Mouse (Mus musculus): Measurements from ENCODE around the gene Mpg. TPM values are rescaled to one million over a fixed set of nuclear protein-coding genes. Genes with fewer than 3 reads are reported as not detected.

Mpg gene
- polyA plus RNA-seq, 1 experiment = 4.8 TPM

GRCm38 (mm10) chr11:32234816-32235485 is 8.6 kb downstream of the Mpg start:
- Histone ChIP-seq H3K9me3 (ENCODE audit: control insufficient read depth, low read length) (no peaks in the 10 kb centered on the region), H3K27me3 (ENCODE audit: control insufficient read depth) (no peaks in the 10 kb centered on the region), H3K36me3 (ENCODE audit: control insufficient read depth) (peaks cover 100% of the 10 kb centered on the region), H3K4me3 (replicated peaks) (no peak overlapping the region), H3K4me1 (ENCODE audit: control insufficient read depth) (peaks cover 63% of the 10 kb centered on the region)
- no peak for TF ChIP-seq TAL1 (IDR thresholded peaks at IDR 0.05; ENCODE audit: low read length)
- no peak for TF ChIP-seq GATA1 (IDR thresholded peaks at IDR 0.05; ENCODE audit: low read length)

GRCm38 (mm10) chr11:32235646-32236045 is 9.3 kb downstream of the Mpg start:
- Histone ChIP-seq H3K4me3 (replicated peaks) (no peak overlapping the region), H3K4me1 (ENCODE audit: control insufficient read depth) (peaks cover 63% of the 10 kb centered on the region), H3K9me3 (ENCODE audit: control insufficient read depth, low read length) (no peaks in the 10 kb centered on the region), H3K27me3 (ENCODE audit: control insufficient read depth) (no peaks in the 10 kb centered on the region), H3K36me3 (ENCODE audit: control insufficient read depth) (peaks cover 100% of the 10 kb centered on the region)
- TF ChIP-seq GATA1 (IDR thresholded peaks at IDR 0.05; ENCODE audit: low read length) (no peak), TAL1 (IDR thresholded peaks at IDR 0.05; ENCODE audit: low read length) (no peak)

- Histone ChIP-seq H3K9me3 (ENCODE audit: control insufficient read depth, low read length) (no peaks in the 10 kb centered on the region), H3K27me3 (ENCODE audit: control insufficient read depth) (no peaks in the 10 kb centered on the region), H3K36me3 (ENCODE audit: control insufficient read depth) (peaks cover 100% of the 10 kb centered on the region), H3K4me1 (ENCODE audit: control insufficient read depth) (peaks cover 66% of the 10 kb centered on the region), H3K4me3 (replicated peaks) (no peak overlapping the region)
- TF ChIP-seq TAL1 (IDR thresholded peaks at IDR 0.05; ENCODE audit: low read length) (no peak), GATA1 (IDR thresholded peaks at IDR 0.05; ENCODE audit: low read length) (no peak)
Measured at GRCm38 (mm10) chr11:32236132-32236531, 9.8 kb downstream of the Mpg start.

- Histone ChIP-seq H3K9me3 (ENCODE audit: control insufficient read depth, low read length) (no peaks in the 10 kb centered on the region), H3K4me1 (ENCODE audit: control insufficient read depth) (peaks cover 72% of the 10 kb centered on the region), H3K27me3 (ENCODE audit: control insufficient read depth) (no peaks in the 10 kb centered on the region), H3K4me3 (replicated peaks) (peak overlapping the region; percentile 28), H3K36me3 (ENCODE audit: control insufficient read depth) (peaks cover 100% of the 10 kb centered on the region)
- no peak for TF ChIP-seq TAL1 (IDR thresholded peaks at IDR 0.05; ENCODE audit: low read length)
- no peak for TF ChIP-seq GATA1 (IDR thresholded peaks at IDR 0.05; ENCODE audit: low read length)
Measured at GRCm38 (mm10) chr11:32236712-32237410, 10.6 kb downstream of the Mpg start.

- Histone ChIP-seq H3K9me3 (ENCODE audit: control insufficient read depth, low read length) (no peaks in the 10 kb centered on the region), H3K27me3 (ENCODE audit: control insufficient read depth) (no peaks in the 10 kb centered on the region), H3K36me3 (ENCODE audit: control insufficient read depth) (peaks cover 100% of the 10 kb centered on the region), H3K4me3 (replicated peaks) (peak overlapping the region; percentile 28), H3K4me1 (ENCODE audit: control insufficient read depth) (peaks cover 77% of the 10 kb centered on the region)
- TF ChIP-seq GATA1 (IDR thresholded peaks at IDR 0.05; ENCODE audit: low read length) (no peak), TAL1 (IDR thresholded peaks at IDR 0.05; ENCODE audit: low read length) (no peak)
Measured at GRCm38 (mm10) chr11:32237411-32237795, 11.1 kb downstream of the Mpg start.

- TF ChIP-seq TAL1 (IDR thresholded peaks at IDR 0.05; ENCODE audit: low read length) = no peak
- TF ChIP-seq GATA1 (IDR thresholded peaks at IDR 0.05; ENCODE audit: low read length) = no peak
- Histone ChIP-seq H3K4me3 (replicated peaks) (peak overlapping the region; percentile 15), H3K4me1 (ENCODE audit: control insufficient read depth) (peaks cover 85% of the 10 kb centered on the region), H3K9me3 (ENCODE audit: control insufficient read depth, low read length) (no peaks in the 10 kb centered on the region), H3K27me3 (ENCODE audit: control insufficient read depth) (no peaks in the 10 kb centered on the region), H3K36me3 (ENCODE audit: control insufficient read depth) (peaks cover 100% of the 10 kb centered on the region)
Measured at GRCm38 (mm10) chr11:32238093-32238860, 12.0 kb downstream of the Mpg start.

GRCm38 (mm10) chr11:32241391-32241790 is 15.1 kb downstream of the Mpg start:
- no peak for TF ChIP-seq GATA1 (IDR thresholded peaks at IDR 0.05; ENCODE audit: low read length)
- no peak for TF ChIP-seq TAL1 (IDR thresholded peaks at IDR 0.05; ENCODE audit: low read length)
- no peaks in the 10 kb centered on the region for H3K9me3 ChIP-seq (ENCODE audit: control insufficient read depth, low read length)
- H3K4me1 ChIP-seq (ENCODE audit: control insufficient read depth) = peaks cover 99% of the 10 kb centered on the region
- H3K27me3 ChIP-seq (ENCODE audit: control insufficient read depth) = no peaks in the 10 kb centered on the region
- no peak overlapping the region for H3K4me3 ChIP-seq (replicated peaks)
- peaks cover 98% of the 10 kb centered on the region for H3K36me3 ChIP-seq (ENCODE audit: control insufficient read depth)

GRCm38 (mm10) chr11:32242209-32242608 is 15.9 kb downstream of the Mpg start:
- TF ChIP-seq GATA1 (IDR thresholded peaks at IDR 0.05; ENCODE audit: low read length) (peak; percentile 51), TAL1 (IDR thresholded peaks at IDR 0.05; ENCODE audit: low read length) (peak; percentile 51; the same call in 2 of the 3 replicates)
- H3K36me3 ChIP-seq (ENCODE audit: control insufficient read depth) = peaks cover 98% of the 10 kb centered on the region
- H3K27me3 ChIP-seq (ENCODE audit: control insufficient read depth) = no peaks in the 10 kb centered on the region
- H3K4me1 ChIP-seq (ENCODE audit: control insufficient read depth) = peaks cover 99% of the 10 kb centered on the region
- no peaks in the 10 kb centered on the region for H3K9me3 ChIP-seq (ENCODE audit: control insufficient read depth, low read length)
- peak overlapping the region; percentile 31 for H3K4me3 ChIP-seq (replicated peaks)
